Mouse (Mus musculus): ENCODE measurements at regions not wholly inside any gene's neighbourhood (a gene's known extent, or its start where the extent isn't known, plus 50 kb on each side); places are given as distances from the start of the nearest gene placed in this dataset.

DNA sequence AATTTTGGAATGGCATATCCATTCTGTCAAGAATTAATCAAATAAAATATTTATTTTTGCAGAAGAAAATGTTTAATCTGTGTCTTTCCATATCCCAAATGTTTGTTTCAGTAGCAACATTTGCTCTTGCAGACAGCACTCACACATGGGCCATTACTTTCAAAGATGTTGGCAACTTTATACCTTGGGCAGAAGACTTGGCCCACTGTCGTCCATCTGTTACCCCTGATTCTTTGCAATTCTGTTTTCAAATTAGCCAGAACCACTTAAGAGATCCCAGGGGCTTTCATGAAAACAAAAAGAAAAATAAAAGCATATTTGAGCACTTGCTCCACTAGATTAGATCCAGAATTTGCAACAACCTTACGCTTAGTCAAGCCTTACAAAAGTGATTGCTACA is 483.7 kb downstream of the Slitrk6 start:
- TF ChIP-seq CTCF (IDR thresholded peaks at IDR 0.05; ENCODE audit: low read depth) (no peak), EP300 (IDR thresholded peaks at IDR 0.05; ENCODE audit: low read depth) (no peak)

All from liver, embryonic 14.5 days (tissue).